Mouse (Mus musculus): ENCODE measurements around the gene Sult4a1. TPM values are rescaled to one million over a fixed set of nuclear protein-coding genes. Genes with fewer than 3 reads are reported as not detected.

Sult4a1 gene
- total RNA-seq, 2 experiments from 2014 or later: not detected

- DNase-seq: no peak
- intact Hi-C loops (cut with DNase I): no loop called here
Measured at GRCm38 (mm10) chr15:84053240-84053639, 52.3 kb downstream of the Sult4a1 start.

GRCm38 (mm10) chr15:84052390-84052789, 53.2 kb downstream of the Sult4a1 start:
- intact Hi-C loops (cut with DNase I): no loop called here
- DNase-seq: no peak

GRCm38 (mm10) chr15:84049570-84049969, 56.0 kb downstream of the Sult4a1 start:
- DNase-seq: peak; percentile 5 to 27
- intact Hi-C loops (cut with DNase I): no loop called here

- intact Hi-C loops (cut with DNase I): no loop called here
- no peak for DNase-seq
Measured at GRCm38 (mm10) chr15:84045562-84045961, 60.0 kb downstream of the Sult4a1 start.

- no peak for DNase-seq
- intact Hi-C loops (cut with DNase I): no loop called here
Measured at GRCm38 (mm10) chr15:84037067-84037466, 68.5 kb downstream of the Sult4a1 start.

Other genes starting within 250 kb of the Sult4a1 start
- gene Efcab6, start 40.4 kb downstream of the Sult4a1 start, total RNA-seq (2021): not detected
- not detected for gene Pnpla5, start 17.4 kb upstream of the Sult4a1 start, total RNA-seq (2021)
- gene Pnpla3, start 62.1 kb upstream of the Sult4a1 start, total RNA-seq (2021): 1 to 10 TPM; 4.5 to 4.6 TPM
- gene Samm50, start 86.5 kb upstream of the Sult4a1 start, total RNA-seq (2021): 100 to 1,000 TPM; 254 to 262 TPM
- 100 to 1,000 TPM; 165 to 174 TPM for gene Parvb, start 126.3 kb upstream of the Sult4a1 start, total RNA-seq (2021)
- 1 to 10 TPM; 1.7 to 2.5 TPM for gene Parvg, start 218.3 kb upstream of the Sult4a1 start, total RNA-seq (2021)

Measured in heart, postnatal 10 days (tissue).